Mouse (Mus musculus) heart, adult 2 months (tissue): ENCODE measurements at regions not wholly inside any gene's neighbourhood (a gene's known extent, or its start where the extent isn't known, plus 50 kb on each side); places are given as distances from the start of the nearest gene placed in this dataset.

Experiments used
- DNase-seq, 2 experiments: peaks; one replicate each; pipeline ENCODE4 v3.0.0; 2021
- H3K27ac ChIP-seq: fragments of 200-600 bp; 2 replicates; pipeline ENCODE4 v1.8.1; 2022
- H3K27me3 ChIP-seq: fragments of 200-500 bp; 2 replicates; pipeline ENCODE4 v1.6.1; 2012; ENCODE audit warnings: mild to moderate bottlenecking, low read length, inconsistent platforms, mixed read lengths; ENCODE audit not compliant: control insufficient read depth, insufficient read depth
- H3K36me3 ChIP-seq: fragments of 200-500 bp; 2 replicates; pipeline ENCODE4 v1.6.1; 2012; ENCODE audit warnings: low read length, inconsistent platforms; ENCODE audit not compliant: control insufficient read depth, insufficient read depth
- H3K4me1 ChIP-seq: fragments of 200-500 bp; 2 replicates; pipeline ENCODE4 v1.6.1; 2011; ENCODE audit warnings: low read length; ENCODE audit not compliant: control insufficient read depth, insufficient read depth
- H3K4me3 ChIP-seq: fragments of 200-600 bp; 2 replicates; pipeline ENCODE4 v1.8.1; 2022
- H3K79me2 ChIP-seq: fragments of 200-500 bp; replicated peaks from 2 replicates; pipeline ENCODE4 v1.6.1; 2012; ENCODE audit warnings: mild to moderate bottlenecking, inconsistent platforms, low read length, moderate library complexity, mixed read lengths; ENCODE audit not compliant: control insufficient read depth, insufficient read depth
- H3K9ac ChIP-seq: fragments of 200-500 bp; 2 replicates; pipeline ENCODE4 v1.6.1; 2012; ENCODE audit warnings: low read depth, mild to moderate bottlenecking, control low read depth, inconsistent platforms, low read length, mixed read lengths
- CTCF ChIP-seq: fragments of 200-600 bp; IDR thresholded peaks from 2 replicates; pipeline ENCODE4 v1.8.1; 2022; ENCODE audit warnings: antibody characterized with exemption, mild to moderate bottlenecking, moderate library complexity
- EP300 ChIP-seq: fragments of 200-500 bp; IDR thresholded peaks from 2 replicates; pipeline ENCODE4 v1.6.1; 2011; ENCODE audit warnings: low read depth, low read length, control low read depth; ENCODE audit not compliant: insufficient read depth
- POLR2A ChIP-seq: fragments of 200-500 bp; IDR thresholded peaks from 2 replicates; pipeline ENCODE4 v1.6.1; 2011; ENCODE audit warnings: mild to moderate bottlenecking, low read depth, low read length, control low read depth; ENCODE audit not compliant: insufficient read depth
- WGBS: fragments of 180-500 bp; shearing (Covaris S2); methylation state at CpG from one replicate; pipeline ENCODE4 v1.1.7; 2018; 5-methylcytosine and 5-hydroxymethylcytosine counted together
- intact Hi-C: fragments of 180-260 bp; cut with DNase I; formaldehyde crosslinking; loops from one replicate; pipeline ENCODE4 v1.15.1; 2025

DNA sequence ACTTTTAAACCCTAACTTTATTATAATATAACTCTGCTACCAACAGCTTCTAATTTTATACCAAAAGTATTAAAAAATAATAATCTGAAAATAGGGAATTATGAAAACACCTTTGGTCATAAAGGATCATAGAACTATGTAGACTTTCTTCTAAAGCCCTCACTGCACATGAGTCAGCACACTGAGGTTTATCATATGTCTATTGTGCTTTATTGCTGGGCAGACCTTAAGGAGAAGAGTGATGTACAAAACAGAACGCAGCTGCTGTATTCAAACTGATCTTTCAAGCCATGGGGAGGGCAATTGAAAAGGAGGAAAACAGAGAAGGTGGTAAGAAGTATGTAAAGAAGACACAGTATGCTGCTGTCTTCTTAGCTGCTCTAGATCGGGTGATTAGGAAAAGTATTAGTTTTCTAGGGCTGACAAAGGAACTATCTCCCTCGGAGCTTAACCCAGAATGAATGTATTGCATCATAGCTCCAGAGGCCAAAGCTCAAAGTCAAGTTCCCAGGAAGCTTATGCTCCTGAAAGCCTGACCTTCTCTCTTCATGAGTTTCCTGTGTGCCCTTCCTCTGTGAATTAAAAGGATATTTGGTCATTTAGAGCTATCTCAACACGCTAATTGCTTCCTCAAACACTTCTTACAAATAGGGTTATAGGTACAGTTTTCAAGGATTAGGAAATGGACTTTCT is 103.5 kb downstream of the Spry2 start:
- Histone ChIP-seq H3K27me3 (no peaks in the 10 kb centered on the region), H3K27ac (no peak overlapping the region), H3K4me3 (no peak overlapping the region), H3K79me2 (no peaks in the 10 kb centered on the region), H3K9ac (no peak overlapping the region), H3K36me3 (no peaks in the 10 kb centered on the region), H3K4me1 (no peaks in the 10 kb centered on the region)
- WGBS, result 53% methylated on average over 4 of the region's 4 CpGs
- TF ChIP-seq CTCF (no peak), POLR2A (no peak), EP300 (no peak)
- intact Hi-C loops, result no loop called here
- no peak for DNase-seq

DNA sequence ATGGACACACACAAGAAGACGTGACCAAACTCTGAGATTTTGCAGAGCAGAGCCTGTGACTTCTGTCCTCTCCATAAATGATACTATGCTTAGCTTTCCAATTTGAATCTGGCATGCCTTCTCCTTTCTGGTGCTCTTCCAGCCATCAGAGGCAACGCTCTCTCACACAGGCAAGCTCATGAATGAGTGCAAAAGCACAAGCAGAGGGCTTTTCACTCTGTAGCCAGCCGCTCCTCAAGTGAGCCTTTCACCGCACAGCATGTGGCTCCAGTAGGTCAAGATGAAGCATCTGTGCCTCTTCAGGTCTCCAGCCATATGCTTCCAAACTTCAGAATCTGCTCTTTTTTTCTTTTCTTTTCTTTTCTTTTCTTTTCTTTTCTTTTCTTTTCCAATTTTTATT is 106.2 kb downstream of the Spry2 start:
- Histone ChIP-seq H3K27me3 (no peaks in the 10 kb centered on the region), H3K27ac (no peak overlapping the region), H3K4me3 (no peak overlapping the region), H3K4me1 (no peaks in the 10 kb centered on the region), H3K9ac (no peak overlapping the region), H3K79me2 (no peaks in the 10 kb centered on the region), H3K36me3 (no peaks in the 10 kb centered on the region)
- no peak for DNase-seq
- intact Hi-C loops, result no loop called here
- TF ChIP-seq EP300 (no peak), POLR2A (no peak), CTCF (no peak)
- 90% methylated on average over 4 of the region's 4 CpGs for WGBS

DNA sequence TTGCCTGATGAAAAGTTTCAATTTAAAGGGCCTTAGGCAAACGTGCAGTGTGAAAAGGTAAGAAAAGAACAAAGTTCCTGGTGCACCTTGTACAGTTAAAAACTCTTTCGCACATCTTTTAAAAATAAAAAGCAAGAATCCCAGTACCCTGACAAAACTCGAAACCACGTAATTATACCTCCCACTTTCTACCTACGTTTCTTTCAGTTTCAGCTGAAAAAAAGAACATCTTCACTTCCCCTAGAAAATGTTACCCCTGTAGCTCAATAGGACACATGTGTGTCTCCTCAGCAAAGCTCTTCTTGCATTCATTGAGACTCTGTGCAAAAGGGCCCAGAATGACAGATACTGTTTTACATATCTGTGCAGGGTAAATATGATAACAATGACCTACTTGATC is 113.2 kb downstream of the Spry2 start:
- Histone ChIP-seq H3K4me1 (peaks cover 4% of the 10 kb centered on the region; the same call in 1 of the 2 replicates), H3K27me3 (no peaks in the 10 kb centered on the region), H3K36me3 (peaks cover 3% of the 10 kb centered on the region; the same call in 1 of the 2 replicates), H3K79me2 (no peaks in the 10 kb centered on the region), H3K9ac (no peak overlapping the region), H3K4me3 (no peak overlapping the region), H3K27ac (no peak overlapping the region)
- 90% methylated on average over 5 of the region's 5 CpGs for WGBS
- no peak for TF ChIP-seq EP300
- no peak for TF ChIP-seq CTCF
- no peak for TF ChIP-seq POLR2A
- intact Hi-C loops, result no loop called here
- DNase-seq, result no peak

DNA sequence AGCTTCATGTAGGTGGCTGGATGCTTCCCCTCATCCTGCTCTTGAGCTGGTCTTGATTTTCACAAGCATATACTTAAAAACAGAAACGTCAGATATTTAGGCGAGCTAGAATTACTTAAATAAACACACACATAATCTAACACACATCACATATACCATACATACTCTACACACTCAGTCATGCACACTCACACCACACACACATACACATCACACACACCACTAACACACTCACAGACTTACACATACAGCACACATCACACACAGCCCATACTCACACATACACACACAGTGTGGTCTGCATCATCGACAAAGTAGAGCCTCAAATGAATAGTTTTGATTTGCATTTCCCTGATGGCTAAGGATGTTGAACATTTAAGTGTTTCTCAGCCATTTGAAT is 116.9 kb downstream of the Spry2 start:
- TF ChIP-seq CTCF (no peak), POLR2A (no peak), EP300 (no peak)
- peaks cover 3% of the 10 kb centered on the region; the same call in 1 of the 2 replicates for H3K36me3 ChIP-seq
- DNase-seq, result no peak
- no peaks in the 10 kb centered on the region for H3K79me2 ChIP-seq
- H3K9ac ChIP-seq, result no peak overlapping the region
- 63% methylated on average over 3 of the region's 3 CpGs for WGBS
- H3K27ac ChIP-seq, result no peak overlapping the region
- intact Hi-C loops, result loop anchor here (5.0 kb wide), 1 partner anchor 37 kb away; no protein-coding TSS in a partner anchor
- H3K4me1 ChIP-seq, result peaks cover 4% of the 10 kb centered on the region; the same call in 1 of the 2 replicates
- no peaks in the 10 kb centered on the region for H3K27me3 ChIP-seq
- H3K4me3 ChIP-seq, result no peak overlapping the region

DNA sequence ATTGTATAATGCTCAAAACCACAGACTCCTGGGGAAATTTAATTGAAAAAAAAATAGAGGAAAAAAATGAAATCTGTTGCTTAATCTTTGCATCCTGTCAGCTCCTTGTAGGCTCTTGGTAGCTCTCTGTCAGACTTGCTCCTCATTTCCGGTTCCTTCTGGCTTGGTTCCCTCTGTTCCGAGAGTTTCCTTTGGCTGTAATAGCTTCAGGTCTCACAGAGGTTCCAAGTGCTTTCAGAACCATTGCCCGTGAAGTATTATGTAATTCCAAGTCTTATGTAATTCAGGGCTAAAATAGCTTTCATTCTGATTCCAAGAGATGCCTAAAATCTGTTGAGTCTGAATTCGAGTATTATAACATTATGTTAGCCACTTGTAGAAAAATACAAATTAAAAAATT is 117.3 kb downstream of the Spry2 start:
- H3K9ac ChIP-seq, result no peak overlapping the region
- no peaks in the 10 kb centered on the region for H3K79me2 ChIP-seq
- peaks cover 3% of the 10 kb centered on the region; the same call in 1 of the 2 replicates for H3K36me3 ChIP-seq
- H3K4me3 ChIP-seq, result no peak overlapping the region
- DNase-seq, result peak; percentile 42 to 68
- peaks cover 4% of the 10 kb centered on the region; the same call in 1 of the 2 replicates for H3K4me1 ChIP-seq
- TF ChIP-seq EP300 (0 out of 2 replicates have a peak, but pooled peaks have one; percentile 12), CTCF (no peak)
- intact Hi-C loops, result loop anchor here (5.0 kb wide), 1 partner anchor 37 kb away; no protein-coding TSS in a partner anchor
- WGBS, result 3% methylated on average over 4 of the region's 4 CpGs
- H3K27me3 ChIP-seq, result no peaks in the 10 kb centered on the region
- peak overlapping the region; percentile 17; the same call in 1 of the 2 replicates for H3K27ac ChIP-seq

DNA sequence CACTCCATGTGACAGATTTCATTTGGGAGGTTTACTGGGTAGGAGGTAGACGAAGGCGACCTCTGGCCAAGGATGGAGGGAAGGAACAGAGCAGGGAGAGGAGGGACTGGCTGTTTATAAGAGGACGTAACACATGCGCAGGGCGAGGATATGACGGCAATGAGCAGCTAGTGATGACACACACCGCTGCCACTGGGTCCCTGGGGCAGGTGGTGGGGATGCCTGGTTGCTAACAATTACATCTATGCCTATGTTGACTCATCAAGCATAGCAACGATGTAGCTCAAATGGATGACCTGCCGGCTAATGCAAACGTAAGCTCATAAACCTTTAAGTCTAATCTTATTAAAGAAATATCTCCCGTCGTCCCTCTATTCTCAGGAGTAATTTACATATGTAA is 122.9 kb downstream of the Spry2 start:
- intact Hi-C loops, result no loop called here
- TF ChIP-seq EP300 (no peak), POLR2A (no peak), CTCF (no peak)
- 93% methylated on average over 12 of the region's 12 CpGs for whole genome bisulfite sequencing

More for the DNA sequence above, 122.9 kb downstream of the Spry2 start:
- H3K27ac ChIP-seq, result no peak overlapping the region
- no peaks in the 10 kb centered on the region for H3K4me1 ChIP-seq
- H3K27me3 ChIP-seq, result no peaks in the 10 kb centered on the region
- no peaks in the 10 kb centered on the region for H3K36me3 ChIP-seq
- H3K79me2 ChIP-seq, result no peaks in the 10 kb centered on the region
- H3K9ac ChIP-seq, result no peak overlapping the region
- H3K4me3 ChIP-seq, result no peak overlapping the region
- no peak for DNase-seq
